Mouse (Mus musculus) testis, adult 2 months (tissue): ENCODE data around the gene Nanog.

Experiments used
- CTCF ChIP-seq: fragments of 200-500 bp; IDR thresholded peaks from 2 replicates; pipeline ENCODE4 v1.5.1; 2012; ENCODE audit warnings: low read depth, mild to moderate bottlenecking, inconsistent platforms, low read length, moderate library complexity; ENCODE audit not compliant: control insufficient read depth, insufficient read depth, insufficient replicate concordance
- POLR2A ChIP-seq: fragments of 200-500 bp; IDR thresholded peaks from 2 replicates; pipeline ENCODE4 v1.6.1; 2012; ENCODE audit warnings: low read depth, mild to moderate bottlenecking, inconsistent platforms, low read length, moderate library complexity; ENCODE audit not compliant: control insufficient read depth

GRCm38 (mm10) chr6:122660601-122661379 lies 46.5 kb upstream of the Nanog start:
- TF ChIP-seq CTCF (no peak), POLR2A (no peak)
